Mouse (Mus musculus): ENCODE measurements at regions not wholly inside any gene's neighbourhood (a gene's known extent, or its start where the extent isn't known, plus 50 kb on each side); places are given as distances from the start of the nearest gene placed in this dataset.

GRCm38 (mm10) chr6:99857411-99857810, 131.2 kb upstream of the Prok2 start:
- no peaks in the 10 kb centered on the region for H3K4me1 ChIP-seq (ENCODE audit: control insufficient read depth, insufficient read depth)
- H3K4me2 ChIP-seq (ENCODE audit: low read depth, low read length) = no peak overlapping the region
- no peaks in the 10 kb centered on the region for H3K9me3 ChIP-seq (replicated peaks; ENCODE audit: control insufficient read depth, low read length)
- no peaks in the 10 kb centered on the region for H3K36me3 ChIP-seq (replicated peaks; ENCODE audit: control insufficient read depth, insufficient read depth, low read length)
- ATAC-seq (ENCODE audit: insufficient read depth, low read depth) (no peak), DNase-seq (ENCODE audit: low spot score) (no peak)
- H3K27ac ChIP-seq (ENCODE audit: low read depth) = no peak overlapping the region
- H3K9ac ChIP-seq (replicated peaks; ENCODE audit: low read depth, low read length) = no peak overlapping the region
- no peaks in the 10 kb centered on the region for H3K27me3 ChIP-seq (ENCODE audit: control insufficient read depth, insufficient read depth, low read length)
- no peak overlapping the region for H3K4me3 ChIP-seq (ENCODE audit: low read depth, low read length)
- 65% methylated on average over 6 of the region's 6 CpGs for WGBS
- TF ChIP-seq CTCF (IDR thresholded peaks at IDR 0.05; ENCODE audit: low read depth) (no peak), EP300 (IDR thresholded peaks at IDR 0.05; ENCODE audit: low read depth) (no peak)

- no peak overlapping the region for H3K4me3 ChIP-seq (ENCODE audit: low read depth, low read length)
- no peak overlapping the region for H3K9ac ChIP-seq (replicated peaks; ENCODE audit: low read depth, low read length)
- H3K27ac ChIP-seq (ENCODE audit: low read depth) = no peak overlapping the region
- TF ChIP-seq EP300 (IDR thresholded peaks at IDR 0.05; ENCODE audit: low read depth) = no peak
- peak; percentile 32; the same call in 1 of the 2 replicates for TF ChIP-seq CTCF (IDR thresholded peaks at IDR 0.05; ENCODE audit: low read depth)
- WGBS = 40% methylated on average over 3 of the region's 3 CpGs
- H3K36me3 ChIP-seq (replicated peaks; ENCODE audit: control insufficient read depth, insufficient read depth, low read length) = no peaks in the 10 kb centered on the region
- no peak for ATAC-seq (ENCODE audit: insufficient read depth, low read depth)
- no peak overlapping the region for H3K4me2 ChIP-seq (ENCODE audit: low read depth, low read length)
- no peak for DNase-seq (ENCODE audit: low spot score)
- H3K27me3 ChIP-seq (ENCODE audit: control insufficient read depth, insufficient read depth, low read length) = no peaks in the 10 kb centered on the region
- H3K9me3 ChIP-seq (replicated peaks; ENCODE audit: control insufficient read depth, low read length) = no peaks in the 10 kb centered on the region
- no peaks in the 10 kb centered on the region for H3K4me1 ChIP-seq (ENCODE audit: control insufficient read depth, insufficient read depth)
Observed at GRCm38 (mm10) chr6:99853716-99854115, 127.5 kb upstream of the Prok2 start.

DNA sequence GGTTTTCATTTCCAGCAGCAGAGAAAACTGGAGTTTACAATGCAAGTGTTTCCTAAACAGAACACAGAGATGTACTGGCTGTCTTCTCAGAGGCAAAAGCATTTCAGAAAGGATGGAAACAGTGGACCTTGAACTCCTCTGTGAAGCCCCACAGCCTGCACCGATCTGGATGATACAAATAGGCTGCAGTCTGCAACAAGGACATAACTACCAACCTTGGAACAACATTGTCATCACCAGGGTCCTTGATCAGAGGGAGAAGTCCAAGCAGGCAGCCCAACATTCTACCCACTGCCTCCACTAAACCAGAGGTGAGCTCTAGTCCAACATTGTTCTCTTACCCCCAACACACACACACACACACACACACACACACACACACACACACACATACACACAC, 124.5 kb upstream of the Prok2 start:
- no peaks in the 10 kb centered on the region for H3K36me3 ChIP-seq (replicated peaks; ENCODE audit: control insufficient read depth, insufficient read depth, low read length)

GRCm38 (mm10) chr6:99845508-99845846, 119.3 kb upstream of the Prok2 start:
- Histone ChIP-seq H3K36me3 (replicated peaks; ENCODE audit: control insufficient read depth, insufficient read depth, low read length) (no peaks in the 10 kb centered on the region), H3K9ac (replicated peaks; ENCODE audit: low read depth, low read length) (no peak overlapping the region), H3K4me3 (ENCODE audit: low read depth, low read length) (no peak overlapping the region), H3K27ac (ENCODE audit: low read depth) (no peak overlapping the region), H3K4me1 (ENCODE audit: control insufficient read depth, insufficient read depth) (no peaks in the 10 kb centered on the region), H3K4me2 (ENCODE audit: low read depth, low read length) (no peak overlapping the region), H3K9me3 (replicated peaks; ENCODE audit: control insufficient read depth, low read length) (no peaks in the 10 kb centered on the region), H3K27me3 (ENCODE audit: control insufficient read depth, insufficient read depth, low read length) (0 out of 2 replicates have a peak, but pooled peaks cover 11% of the 10 kb centered on the region)
- TF ChIP-seq CTCF (IDR thresholded peaks at IDR 0.05; ENCODE audit: low read depth) (no peak), EP300 (IDR thresholded peaks at IDR 0.05; ENCODE audit: low read depth) (no peak)
- DNase-seq (ENCODE audit: low spot score) (no peak), ATAC-seq (ENCODE audit: insufficient read depth, low read depth) (no peak)
- WGBS = 73% methylated on average over 4 of the region's 4 CpGs

More for the DNA sequence above, 124.5 kb upstream of the Prok2 start:
- H3K4me2 ChIP-seq (ENCODE audit: low read depth, low read length) = no peak overlapping the region
- H3K4me3 ChIP-seq (ENCODE audit: low read depth, low read length) = no peak overlapping the region
- no peak overlapping the region for H3K9ac ChIP-seq (replicated peaks; ENCODE audit: low read depth, low read length)
- H3K27ac ChIP-seq (ENCODE audit: low read depth) = no peak overlapping the region
- WGBS = 56% methylated on average over 1 of the region's 1 CpGs
- no peak for ATAC-seq (ENCODE audit: insufficient read depth, low read depth)
- no peak for DNase-seq (ENCODE audit: low spot score)
- H3K27me3 ChIP-seq (ENCODE audit: control insufficient read depth, insufficient read depth, low read length) = no peaks in the 10 kb centered on the region
- no peak for TF ChIP-seq EP300 (IDR thresholded peaks at IDR 0.05; ENCODE audit: low read depth)
- no peak for TF ChIP-seq CTCF (IDR thresholded peaks at IDR 0.05; ENCODE audit: low read depth)
- H3K9me3 ChIP-seq (replicated peaks; ENCODE audit: control insufficient read depth, low read length) = no peaks in the 10 kb centered on the region
- no peaks in the 10 kb centered on the region for H3K4me1 ChIP-seq (ENCODE audit: control insufficient read depth, insufficient read depth)

DNA sequence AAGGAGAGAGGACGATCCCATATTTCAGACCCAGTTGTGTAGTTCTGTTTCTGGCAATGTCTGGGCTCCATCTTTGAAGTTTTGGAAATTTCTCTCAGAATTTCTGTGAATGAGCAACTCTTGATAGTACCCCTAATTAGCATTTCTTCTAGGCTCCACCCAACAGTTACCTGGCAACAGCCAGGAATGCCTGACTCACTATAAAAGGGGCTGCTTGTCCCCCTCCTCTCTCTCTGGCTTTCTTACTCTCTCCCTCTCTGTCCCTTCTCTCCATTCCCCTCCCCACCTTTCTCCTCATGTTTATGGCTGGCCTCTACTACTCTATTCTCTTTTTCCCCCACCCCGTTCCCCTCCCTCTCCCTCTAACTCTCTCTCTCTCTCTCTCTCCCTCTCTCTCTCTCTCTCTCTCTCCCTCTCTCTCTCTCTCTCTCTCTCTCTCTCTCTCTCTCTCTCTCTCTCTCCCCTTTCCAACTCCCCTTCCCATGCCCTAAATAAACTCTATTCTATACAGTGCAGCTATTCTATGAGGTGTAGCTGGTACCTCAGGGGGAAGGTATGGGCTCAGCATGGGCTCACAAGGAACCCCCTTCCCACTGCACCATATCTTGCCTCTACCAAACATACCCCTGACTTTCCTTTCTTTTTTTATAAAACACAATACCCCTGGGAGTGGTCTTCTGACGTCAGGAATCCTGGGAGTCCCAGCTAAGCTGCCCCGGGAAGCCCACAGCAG, 118.7 kb upstream of the Prok2 start:
- no peak for TF ChIP-seq CTCF (IDR thresholded peaks at IDR 0.05; ENCODE audit: low read depth)
- no peak for TF ChIP-seq EP300 (IDR thresholded peaks at IDR 0.05; ENCODE audit: low read depth)
- H3K27ac ChIP-seq (ENCODE audit: low read depth) = no peak overlapping the region
- H3K9me3 ChIP-seq (replicated peaks; ENCODE audit: control insufficient read depth, low read length) = no peaks in the 10 kb centered on the region
- no peaks in the 10 kb centered on the region for H3K36me3 ChIP-seq (replicated peaks; ENCODE audit: control insufficient read depth, insufficient read depth, low read length)
- H3K27me3 ChIP-seq (ENCODE audit: control insufficient read depth, insufficient read depth, low read length) = 0 out of 2 replicates have a peak, but pooled peaks cover 11% of the 10 kb centered on the region
- DNase-seq (ENCODE audit: low spot score) = no peak
- H3K9ac ChIP-seq (replicated peaks; ENCODE audit: low read depth, low read length) = no peak overlapping the region
- H3K4me3 ChIP-seq (ENCODE audit: low read depth, low read length) = no peak overlapping the region
- no peaks in the 10 kb centered on the region for H3K4me1 ChIP-seq (ENCODE audit: control insufficient read depth, insufficient read depth)
- no peak overlapping the region for H3K4me2 ChIP-seq (ENCODE audit: low read depth, low read length)
- 42% methylated on average over 4 of the region's 4 CpGs for WGBS
- no peak for ATAC-seq (ENCODE audit: insufficient read depth, low read depth)

DNA sequence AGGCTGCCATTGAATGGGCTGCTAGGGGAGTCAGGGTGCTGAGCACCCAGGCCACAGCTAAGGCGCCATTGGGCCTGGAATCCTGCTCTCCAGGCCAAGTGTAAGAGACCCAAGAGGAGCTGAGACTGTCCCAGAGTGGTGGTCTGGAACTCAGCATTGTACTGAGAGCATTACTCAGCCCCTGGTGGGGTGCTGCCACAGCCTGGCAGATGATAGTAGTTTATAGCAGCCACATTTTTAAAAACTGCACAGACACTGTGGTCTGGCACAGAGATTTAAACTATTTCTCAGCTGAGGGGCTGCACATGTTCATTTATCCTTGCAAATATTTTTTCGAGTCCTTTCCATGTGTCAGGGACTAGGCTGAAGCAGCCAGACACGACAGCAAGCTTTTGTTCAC, 117.3 kb upstream of the Prok2 start:
- WGBS = 70% methylated on average over 3 of the region's 3 CpGs
- H3K4me2 ChIP-seq (ENCODE audit: low read depth, low read length) = no peak overlapping the region
- no peaks in the 10 kb centered on the region for H3K36me3 ChIP-seq (replicated peaks; ENCODE audit: control insufficient read depth, insufficient read depth, low read length)
- H3K27ac ChIP-seq (ENCODE audit: low read depth) = no peak overlapping the region
- H3K9me3 ChIP-seq (replicated peaks; ENCODE audit: control insufficient read depth, low read length) = no peaks in the 10 kb centered on the region
- H3K4me3 ChIP-seq (ENCODE audit: low read depth, low read length) = no peak overlapping the region
- no peak for DNase-seq (ENCODE audit: low spot score)
- TF ChIP-seq EP300 (IDR thresholded peaks at IDR 0.05; ENCODE audit: low read depth) = no peak
- no peak for TF ChIP-seq CTCF (IDR thresholded peaks at IDR 0.05; ENCODE audit: low read depth)
- no peak overlapping the region for H3K9ac ChIP-seq (replicated peaks; ENCODE audit: low read depth, low read length)
- ATAC-seq (ENCODE audit: insufficient read depth, low read depth) = no peak
- H3K27me3 ChIP-seq (ENCODE audit: control insufficient read depth, insufficient read depth, low read length) = 0 out of 2 replicates have a peak, but pooled peaks cover 11% of the 10 kb centered on the region
- H3K4me1 ChIP-seq (ENCODE audit: control insufficient read depth, insufficient read depth) = no peaks in the 10 kb centered on the region
